Mouse (Mus musculus) retina, embryonic 14.5 days (tissue): Measurements from ENCODE around the gene 2810004N23Rik.
A peak's percentile ranks its signal among the peaks of the same experiment; 100 is the strongest.

ENCODE experiments used
- DNase-seq: peaks from one replicate; pipeline ENCODE4 v3.0.0-alpha.2; 2015; ENCODE audit warnings: low spot score

2810004N23Rik gene

GRCm38 (mm10) chr8:124862321-124863162 is at the start of gene 2810004N23Rik, which contains the start of gene Gnpat:
TSS of gene 2810004N23Rik (minus strand) at chr8:124863120.
TSS of gene Gnpat (plus strand) at chr8:124863033.
- peak; percentile 94 for DNase-seq

- peak; percentile 8 for DNase-seq
Observed at GRCm38 (mm10) chr8:124911938-124912872, 49.3 kb upstream of the 2810004N23Rik start.

- DNase-seq = no peak
Observed at GRCm38 (mm10) chr8:124910349-124910748, 47.4 kb upstream of the 2810004N23Rik start.

- no peak for DNase-seq
Observed at GRCm38 (mm10) chr8:124909936-124910335, 47.0 kb upstream of the 2810004N23Rik start.

GRCm38 (mm10) chr8:124905482-124905881 is 42.6 kb upstream of the 2810004N23Rik start:
- DNase-seq = no peak

- DNase-seq = no peak
Observed at GRCm38 (mm10) chr8:124903198-124903597, 40.3 kb upstream of the 2810004N23Rik start.

GRCm38 (mm10) chr8:124898251-124898905 is 35.5 kb upstream of the 2810004N23Rik start:
- no peak for DNase-seq

- DNase-seq = peak; percentile 98
Observed at GRCm38 (mm10) chr8:124897386-124898250, 34.7 kb upstream of the 2810004N23Rik start, which contains the start of the genes Exoc8 and Sprtn. TSS of gene Exoc8 (minus strand) at chr8:124897705. TSS of gene Sprtn (plus strand) at chr8:124897886.

- peak; percentile 84 for DNase-seq
Observed at GRCm38 (mm10) chr8:124896632-124897385, 33.9 kb upstream of the 2810004N23Rik start.

GRCm38 (mm10) chr8:124896010-124896631 is 33.2 kb upstream of the 2810004N23Rik start:
- no peak for DNase-seq

- no peak for DNase-seq
Observed at GRCm38 (mm10) chr8:124892596-124892995, 29.7 kb upstream of the 2810004N23Rik start.

GRCm38 (mm10) chr8:124888385-124888784 is 25.5 kb upstream of the 2810004N23Rik start:
- no peak for DNase-seq

GRCm38 (mm10) chr8:124878946-124879526 is 16.1 kb upstream of the 2810004N23Rik start:
- no peak for DNase-seq

- DNase-seq = no peak
Observed at GRCm38 (mm10) chr8:124878141-124878540, 15.2 kb upstream of the 2810004N23Rik start.

GRCm38 (mm10) chr8:124872690-124873089 is 9.8 kb upstream of the 2810004N23Rik start:
- no peak for DNase-seq

GRCm38 (mm10) chr8:124872081-124872480 is 9.2 kb upstream of the 2810004N23Rik start:
- DNase-seq = no peak

GRCm38 (mm10) chr8:124871474-124871873 is 8.6 kb upstream of the 2810004N23Rik start:
- DNase-seq = no peak

GRCm38 (mm10) chr8:124869708-124870107 is 6.8 kb upstream of the 2810004N23Rik start:
- no peak for DNase-seq

GRCm38 (mm10) chr8:124867126-124867525 is 4.2 kb upstream of the 2810004N23Rik start:
- no peak for DNase-seq
